Mouse (Mus musculus) liver, embryonic 11.5 days (tissue): Measurements from ENCODE around the gene Cradd. TPM values are rescaled to one million over a fixed set of nuclear protein-coding genes. Genes with fewer than 3 reads are reported as not detected.

ENCODE experiments used
- ATAC-seq: fragments of 200-750 bp; cut with Nextera tagmentation; replicated peaks from 2 replicates; pipeline ENCODE4 v1.8.0; 2017; ENCODE audit warnings: moderate number of reproducible peaks, mild to moderate bottlenecking, moderate TSS enrichment, moderate library complexity; ENCODE audit not compliant: low FRiP score
- DNase-seq: peaks from one replicate; pipeline ENCODE4 v3.0.0-alpha.2; 2017; ENCODE audit warnings: low spot score
- H3K27ac ChIP-seq: fragments of 300-500 bp; sonication (generic); 2 replicates; pipeline ENCODE4 v1.5.1; 2014; ENCODE audit warnings: mild to moderate bottlenecking, low read depth, low read length, control low read depth
- H3K27me3 ChIP-seq: fragments of 300-500 bp; sonication (generic); replicated peaks from 2 replicates; pipeline ENCODE4 v1.6.1; 2014; ENCODE audit warnings: low read length, mixed read lengths; ENCODE audit not compliant: control insufficient read depth, insufficient read depth
- H3K36me3 ChIP-seq: fragments of 300-500 bp; sonication (generic); 2 replicates; pipeline ENCODE4 v1.6.1; 2014; ENCODE audit warnings: mild to moderate bottlenecking, low read length, moderate library complexity, mixed read lengths; ENCODE audit not compliant: control insufficient read depth, insufficient read depth
- H3K4me1 ChIP-seq: fragments of 300-500 bp; sonication (generic); replicated peaks from 2 replicates; pipeline ENCODE4 v1.6.1; 2014; ENCODE audit warnings: low read length, mixed read lengths; ENCODE audit not compliant: control insufficient read depth, insufficient read depth
- H3K4me2 ChIP-seq: fragments of 300-500 bp; sonication (generic); 2 replicates; pipeline ENCODE4 v1.6.1; 2014; ENCODE audit warnings: mild to moderate bottlenecking, control low read depth, moderate library complexity
- H3K4me3 ChIP-seq: fragments of 300-500 bp; sonication (generic); 2 replicates; pipeline ENCODE4 v1.5.1; 2014; ENCODE audit warnings: low read depth, low read length, control low read depth
- H3K9ac ChIP-seq: fragments of 300-500 bp; sonication (generic); 2 replicates; pipeline ENCODE4 v1.6.1; 2014; ENCODE audit warnings: low read depth, low read length, control low read depth
- H3K9me3 ChIP-seq: fragments of 300-500 bp; sonication (generic); 2 replicates; pipeline ENCODE4 v1.6.1; 2016; ENCODE audit warnings: low read length, inconsistent platforms, mixed read lengths; ENCODE audit not compliant: control insufficient read depth
- WGBS: fragments of 180-500 bp; shearing (Covaris S2); extraction: QIAGEN DNeasy Blood & Tissue Kit; methylation state at CpG from one replicate; pipeline ENCODE4 v1.1.7; 2014; 5-methylcytosine and 5-hydroxymethylcytosine counted together
- polyA plus RNA-seq: library from polyadenylated mRNA; unstranded; fragments of >200 nt; fragmentation: Nextera tagmentation; extraction: Ambion mirVana; gene quantifications from 2 replicates; pipeline ENCODE4 v1.2.1, GENCODE M21; 2014

Gene Cradd
- polyA plus RNA-seq, 1 experiment from 2014 or later = 10.5 TPM

- DNase-seq = no peak
- ATAC-seq = no peak
- Histone ChIP-seq H3K4me3 (no peak overlapping the region), H3K27ac (no peak overlapping the region), H3K36me3 (no peaks in the 10 kb centered on the region), H3K4me2 (no peak overlapping the region), H3K4me1 (peaks cover 23% of the 10 kb centered on the region), H3K27me3 (no peaks in the 10 kb centered on the region), H3K9ac (no peak overlapping the region), H3K9me3 (no peaks in the 10 kb centered on the region)
- WGBS = 66% methylated on average over 5 of the region's 5 CpGs
Measured at GRCm38 (mm10) chr10:95146491-95146890, 177.4 kb downstream of the Cradd start.

- Histone ChIP-seq H3K4me2 (no peak overlapping the region; the same call in 1 of the 2 replicates), H3K9me3 (no peaks in the 10 kb centered on the region), H3K4me1 (peaks cover 23% of the 10 kb centered on the region), H3K36me3 (no peaks in the 10 kb centered on the region), H3K9ac (no peak overlapping the region), H3K27ac (no peak overlapping the region; the same call in 1 of the 2 replicates), H3K27me3 (no peaks in the 10 kb centered on the region), H3K4me3 (no peak overlapping the region)
- ATAC-seq = no peak
- 47% methylated on average over 9 of the region's 9 CpGs for WGBS
- no peak for DNase-seq
Measured at GRCm38 (mm10) chr10:95145204-95145926, 178.6 kb downstream of the Cradd start.

GRCm38 (mm10) chr10:95144414-95145130 lies 179.4 kb downstream of the Cradd start:
- H3K36me3 ChIP-seq = no peaks in the 10 kb centered on the region
- DNase-seq (no peak), ATAC-seq (no peak)
- no peak overlapping the region; the same call in 1 of the 2 replicates for H3K27ac ChIP-seq
- no peaks in the 10 kb centered on the region for H3K27me3 ChIP-seq
- H3K9me3 ChIP-seq = no peaks in the 10 kb centered on the region
- peaks cover 23% of the 10 kb centered on the region for H3K4me1 ChIP-seq
- no peak overlapping the region for H3K9ac ChIP-seq
- H3K4me2 ChIP-seq = no peak overlapping the region
- no peak overlapping the region for H3K4me3 ChIP-seq
- 81% methylated on average over 6 of the region's 6 CpGs for WGBS

GRCm38 (mm10) chr10:95143446-95144114 lies 180.4 kb downstream of the Cradd start:
- ATAC-seq = no peak
- no peak overlapping the region for H3K9ac ChIP-seq
- H3K4me1 ChIP-seq = peaks cover 23% of the 10 kb centered on the region
- no peaks in the 10 kb centered on the region for H3K9me3 ChIP-seq
- H3K36me3 ChIP-seq = no peaks in the 10 kb centered on the region
- no peak for DNase-seq
- H3K4me2 ChIP-seq = no peak overlapping the region
- WGBS = 49% methylated on average over 2 of the region's 2 CpGs
- no peaks in the 10 kb centered on the region for H3K27me3 ChIP-seq
- peak overlapping the region; percentile 3; the same call in 1 of the 2 replicates for H3K27ac ChIP-seq
- H3K4me3 ChIP-seq = no peak overlapping the region

GRCm38 (mm10) chr10:95142844-95143435 lies 181.0 kb downstream of the Cradd start:
- no peaks in the 10 kb centered on the region for H3K9me3 ChIP-seq
- H3K4me2 ChIP-seq = no peak overlapping the region
- no peak overlapping the region for H3K9ac ChIP-seq
- no peak for DNase-seq
- no peaks in the 10 kb centered on the region for H3K27me3 ChIP-seq
- no peaks in the 10 kb centered on the region for H3K36me3 ChIP-seq
- 49% methylated on average over 11 of the region's 11 CpGs for WGBS
- H3K27ac ChIP-seq = peak overlapping the region; percentile 3; the same call in 1 of the 2 replicates
- ATAC-seq = no peak
- H3K4me3 ChIP-seq = no peak overlapping the region
- H3K4me1 ChIP-seq = peaks cover 23% of the 10 kb centered on the region

- Histone ChIP-seq H3K4me2 (no peak overlapping the region), H3K27me3 (no peaks in the 10 kb centered on the region), H3K9ac (no peak overlapping the region), H3K36me3 (no peaks in the 10 kb centered on the region), H3K4me1 (peaks cover 16% of the 10 kb centered on the region), H3K9me3 (no peaks in the 10 kb centered on the region), H3K27ac (no peak overlapping the region), H3K4me3 (no peak overlapping the region)
- 53% methylated on average over 3 of the region's 3 CpGs for WGBS
- no peak for DNase-seq
- no peak for ATAC-seq
Measured at GRCm38 (mm10) chr10:95141075-95141474, 182.9 kb downstream of the Cradd start.

- DNase-seq (no peak), ATAC-seq (no peak)
- H3K4me1 ChIP-seq = peaks cover 12% of the 10 kb centered on the region
- no peak overlapping the region for H3K4me3 ChIP-seq
- H3K9ac ChIP-seq = no peak overlapping the region
- no peaks in the 10 kb centered on the region for H3K36me3 ChIP-seq
- no peaks in the 10 kb centered on the region for H3K9me3 ChIP-seq
- H3K4me2 ChIP-seq = no peak overlapping the region
- no peak overlapping the region for H3K27ac ChIP-seq
- no peaks in the 10 kb centered on the region for H3K27me3 ChIP-seq
Measured at GRCm38 (mm10) chr10:95140191-95140590, 183.7 kb downstream of the Cradd start.

GRCm38 (mm10) chr10:95139645-95140044 lies 184.3 kb downstream of the Cradd start:
- Histone ChIP-seq H3K27me3 (no peaks in the 10 kb centered on the region), H3K4me3 (no peak overlapping the region), H3K4me1 (peaks cover 11% of the 10 kb centered on the region), H3K36me3 (no peaks in the 10 kb centered on the region), H3K9ac (no peak overlapping the region), H3K9me3 (no peaks in the 10 kb centered on the region), H3K4me2 (no peak overlapping the region), H3K27ac (no peak overlapping the region)
- DNase-seq (no peak), ATAC-seq (no peak)
- WGBS = 77% methylated on average over 8 of the region's 8 CpGs
